Mouse (Mus musculus): ENCODE results near the gene Ceacam16.

Gene Ceacam16

DNA sequence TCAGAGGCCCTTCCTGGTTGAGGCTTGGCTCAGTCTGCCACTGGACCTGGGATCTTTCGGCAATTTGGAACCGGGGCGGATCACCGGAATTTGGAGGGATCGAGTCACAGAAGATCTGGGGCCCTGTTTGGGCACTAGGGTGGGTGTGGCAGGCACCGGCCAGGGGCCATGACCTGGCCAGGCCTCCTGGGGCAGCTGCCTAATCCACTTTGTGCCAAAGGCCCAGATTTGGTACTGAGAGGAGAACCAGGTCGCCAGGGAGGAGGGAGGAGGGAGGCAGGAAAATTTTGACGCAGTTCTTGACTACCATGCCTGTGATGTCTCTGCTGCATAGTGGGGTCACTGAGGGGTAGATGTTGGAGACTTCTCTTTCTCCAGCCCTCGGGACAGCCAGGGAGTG, at the start of gene Ceacam16:
Gene Ceacam16, minus strand, starts transcription at position 101 of the 400 bp plus-strand sequence.
- DNase-seq (ENCODE audit: low spot score in 2 of 2) = no peak

DNA sequence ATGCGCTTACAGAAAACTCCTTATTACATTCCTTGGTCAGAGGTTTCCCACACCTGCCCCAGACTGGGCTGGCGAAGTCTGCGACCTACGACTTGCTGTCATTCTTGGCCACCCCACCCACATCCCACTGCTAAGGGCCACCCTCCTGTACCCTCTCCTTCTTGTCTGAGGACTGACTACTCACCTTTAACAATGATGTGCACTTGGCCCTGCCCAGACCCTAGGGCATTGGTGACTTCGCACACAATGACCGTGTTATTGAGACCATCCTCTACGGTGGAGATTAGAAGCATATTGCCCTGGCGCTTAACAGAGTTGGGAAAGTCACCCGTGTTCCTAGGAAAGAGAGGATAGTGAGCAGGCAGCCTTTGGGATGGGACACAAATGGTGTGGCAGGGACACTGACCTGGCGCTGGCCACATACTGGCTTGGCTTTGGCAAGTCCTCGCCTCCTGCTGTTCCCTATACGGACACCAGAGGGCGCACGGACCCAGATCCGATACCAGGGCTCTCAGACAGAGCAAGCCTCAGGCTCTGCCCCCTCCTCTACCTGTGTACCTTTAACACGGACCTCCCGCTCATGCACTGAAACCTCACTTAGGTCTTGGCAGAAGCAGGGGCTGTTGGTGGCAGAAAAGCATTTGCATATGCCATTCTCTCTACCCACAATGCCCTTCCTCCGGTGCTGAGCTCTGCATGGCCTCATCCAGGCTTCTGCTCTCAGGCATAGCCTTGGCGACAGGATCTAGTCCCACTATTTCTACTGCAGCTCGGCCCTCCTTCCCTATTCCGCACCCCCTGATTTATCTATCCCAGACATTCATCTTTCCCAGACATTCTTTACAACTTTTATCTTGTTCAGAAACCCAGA, 49.6 kb upstream of the Ceacam16 start:
- DNase-seq (ENCODE audit: low spot score in 2 of 2) = peak; percentile 59 to 60

DNA sequence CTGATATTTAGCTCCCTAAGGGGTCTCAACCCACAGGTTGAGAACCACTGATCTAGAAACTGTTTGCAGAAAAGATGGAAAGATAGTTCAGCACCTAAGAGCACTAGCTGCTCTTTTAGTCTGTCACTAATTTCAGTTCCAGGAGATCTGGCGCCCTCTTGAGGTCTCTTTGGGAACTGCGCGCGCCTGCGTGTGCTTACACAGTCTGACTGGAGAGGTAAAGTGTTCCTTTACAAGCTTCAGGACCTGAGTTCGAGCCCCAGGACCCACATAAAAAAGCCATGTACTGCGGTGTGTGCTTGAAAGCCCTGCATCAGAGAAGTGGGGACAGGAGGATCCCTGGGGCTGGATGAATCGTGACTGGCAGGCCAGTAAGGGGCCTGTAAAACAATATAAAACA, 28.8 kb upstream of the Ceacam16 start:
- DNase-seq (ENCODE audit: low spot score in 2 of 2) = peak; percentile 50 to 59

DNA sequence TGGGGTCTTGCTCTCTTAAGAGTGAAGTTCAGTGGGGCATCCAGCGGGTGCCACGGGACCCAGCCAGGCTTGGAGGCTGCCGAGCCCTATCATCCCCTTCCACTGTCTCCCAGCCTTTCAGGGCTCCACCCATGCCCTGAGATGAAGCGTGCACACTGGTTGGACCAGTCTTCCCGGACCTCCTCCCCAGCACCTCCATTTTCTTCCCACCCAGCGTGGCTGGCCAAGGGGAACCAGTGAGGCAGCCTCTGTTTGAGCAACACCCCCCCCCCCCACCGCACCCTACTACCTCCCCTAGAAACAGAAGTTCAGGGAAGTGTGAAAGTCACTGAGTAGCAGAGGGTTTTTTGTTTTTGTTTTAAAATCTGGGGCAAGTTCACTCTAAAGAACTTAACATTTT, 26.8 kb upstream of the Ceacam16 start, which contains the start of gene Ceacam19:
Gene Ceacam19, minus strand, starts transcription at position 117 of the 400 bp plus-strand sequence.
- no peak for DNase-seq (ENCODE audit: low spot score in 2 of 2)

DNA sequence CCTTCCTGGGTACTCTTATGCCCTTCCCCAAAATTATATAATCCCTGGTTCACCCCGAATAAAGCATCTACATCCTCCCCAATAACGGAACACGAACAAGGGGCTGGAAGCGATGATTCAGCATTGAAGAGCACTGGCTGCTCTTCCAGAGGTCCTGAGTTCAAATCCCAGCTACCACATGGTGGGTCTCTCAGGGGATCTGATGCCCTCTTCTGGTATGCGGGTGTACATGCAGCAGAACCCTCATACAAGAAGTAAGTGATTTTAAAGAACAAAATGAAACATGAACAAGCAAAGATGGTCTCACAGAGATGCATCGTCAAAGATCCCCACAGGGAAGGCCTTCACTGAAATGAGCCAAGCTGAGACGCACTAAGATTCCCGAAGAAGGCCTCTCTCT, 19.7 kb upstream of the Ceacam16 start:
- DNase-seq (ENCODE audit: low spot score in 2 of 2) = no peak

DNA sequence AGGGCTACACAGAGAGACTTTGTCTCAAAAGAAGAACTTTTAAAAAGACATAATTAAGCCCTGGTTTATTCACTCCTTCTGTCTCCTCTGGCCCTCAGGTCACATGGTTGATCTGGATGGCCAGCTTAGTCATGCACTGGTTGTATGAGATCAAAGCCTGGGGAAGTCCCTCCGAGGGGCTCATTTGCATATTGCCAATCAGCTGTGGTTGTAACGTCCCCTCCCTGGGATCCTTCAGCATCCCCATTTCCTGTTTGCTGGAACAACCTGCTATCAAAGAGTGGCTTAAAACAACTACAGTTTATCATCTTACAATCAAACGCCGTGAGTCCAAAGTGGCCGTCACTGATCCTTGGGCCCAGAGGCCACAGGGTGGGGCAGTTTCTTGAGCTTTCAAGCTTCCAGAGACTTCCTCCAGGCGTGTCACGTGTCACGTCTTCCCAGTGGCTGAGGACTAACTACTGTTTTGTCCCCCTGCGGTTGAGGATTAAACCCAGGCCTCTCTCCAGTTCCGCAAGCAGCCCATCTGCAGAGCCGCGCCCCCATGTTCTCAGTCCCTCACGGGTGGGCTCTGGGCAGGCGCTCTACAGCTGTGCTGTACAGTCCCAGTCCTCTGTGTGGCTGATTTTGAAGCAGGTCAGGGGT, 15.8 kb upstream of the Ceacam16 start:
- DNase-seq (ENCODE audit: low spot score in 2 of 2) = peak; percentile 78 to 82

DNA sequence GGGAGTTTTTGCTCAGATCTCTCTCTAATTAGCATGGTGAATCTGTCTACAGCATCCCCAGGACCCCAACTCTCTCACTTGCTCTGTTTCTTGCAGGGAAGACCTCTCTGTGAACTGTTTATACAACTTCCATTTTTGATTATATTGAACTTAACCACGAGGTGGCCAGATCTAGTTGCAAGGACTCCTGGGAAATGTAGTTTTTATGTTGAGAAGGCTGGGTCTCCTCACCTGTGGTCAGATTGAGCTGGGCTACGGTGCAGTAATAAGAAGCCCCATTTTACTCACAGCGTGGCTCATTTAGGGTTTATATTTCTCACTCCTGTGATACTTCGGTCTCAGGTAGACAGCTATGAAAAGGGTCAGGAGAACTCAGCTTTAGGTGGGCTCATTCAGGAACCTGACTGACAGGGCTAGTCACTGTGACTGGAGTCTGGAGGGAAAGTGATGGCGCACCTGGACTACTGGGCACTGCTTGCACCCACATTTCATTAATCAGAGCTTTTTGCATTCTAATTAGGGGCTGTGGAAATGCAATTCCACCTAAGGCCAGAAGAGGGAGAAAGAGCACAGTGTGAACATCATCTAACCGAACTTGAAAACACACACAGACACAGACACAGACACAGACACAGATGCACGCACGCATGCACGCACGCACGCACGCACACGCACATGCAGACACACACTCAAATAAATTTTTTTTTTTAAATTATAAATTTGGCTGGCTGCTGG, 15.0 kb upstream of the Ceacam16 start:
- DNase-seq (ENCODE audit: low spot score in 2 of 2) = peak; percentile 53 to 68

DNA sequence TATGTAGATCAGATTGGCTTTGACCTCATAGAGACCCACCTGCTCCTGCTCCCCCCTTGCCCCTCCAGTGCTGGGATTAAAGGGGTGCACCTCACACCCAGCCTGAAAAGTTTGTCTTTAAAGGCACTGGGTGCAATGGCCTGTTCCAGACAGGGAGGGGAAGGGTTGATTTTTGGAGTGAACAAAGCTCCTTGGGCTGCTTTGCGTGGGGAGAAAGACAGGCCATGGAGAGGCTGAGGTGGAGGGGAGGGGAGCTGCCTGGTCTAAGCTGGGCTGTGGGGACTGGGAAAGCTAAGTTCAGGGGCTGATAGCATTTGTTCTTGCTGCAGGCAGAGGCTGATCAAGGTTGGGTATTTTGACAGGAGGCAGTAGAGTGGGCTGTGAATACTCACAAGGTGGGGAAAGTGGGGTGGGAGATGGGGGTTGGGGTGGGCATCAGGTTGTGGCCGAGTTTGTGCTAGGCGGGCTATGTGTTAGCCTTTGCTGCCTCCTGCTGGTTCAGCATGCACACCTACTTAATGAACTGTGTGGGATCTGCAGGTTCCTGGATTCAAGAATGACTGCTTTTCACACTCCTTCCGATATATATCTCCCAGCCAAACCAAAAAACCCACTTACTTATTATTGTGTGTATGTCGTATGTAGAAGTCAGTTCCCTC, 11.0 kb upstream of the Ceacam16 start:
- peak; percentile 60 to 65 for DNase-seq (ENCODE audit: low spot score in 2 of 2)

DNA sequence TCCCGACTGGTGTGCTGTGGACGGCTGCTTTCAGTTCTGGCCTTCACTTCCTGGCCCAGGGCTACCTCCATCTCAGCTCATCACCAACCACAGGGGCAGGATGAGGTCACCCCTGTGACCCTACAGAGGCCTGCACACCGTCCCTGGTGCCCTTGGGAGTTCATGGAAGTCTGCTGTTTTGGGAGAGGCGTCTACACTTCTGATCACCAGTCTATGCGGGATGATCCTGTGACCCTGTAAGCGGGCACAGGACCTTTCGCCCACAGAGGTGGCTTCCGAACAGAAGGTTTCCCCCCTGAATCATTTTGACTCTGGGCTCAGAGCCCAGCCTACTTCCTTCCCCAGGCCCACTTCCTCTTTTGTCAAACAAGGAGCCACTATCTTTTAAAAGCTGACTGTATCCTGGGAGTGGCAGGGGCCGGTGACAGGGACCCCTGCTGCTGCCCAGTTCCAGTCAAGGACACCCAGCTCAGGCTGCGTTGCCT, 10.1 kb upstream of the Ceacam16 start:
- DNase-seq (ENCODE audit: low spot score in 2 of 2) = peak; percentile 78 to 84

DNA sequence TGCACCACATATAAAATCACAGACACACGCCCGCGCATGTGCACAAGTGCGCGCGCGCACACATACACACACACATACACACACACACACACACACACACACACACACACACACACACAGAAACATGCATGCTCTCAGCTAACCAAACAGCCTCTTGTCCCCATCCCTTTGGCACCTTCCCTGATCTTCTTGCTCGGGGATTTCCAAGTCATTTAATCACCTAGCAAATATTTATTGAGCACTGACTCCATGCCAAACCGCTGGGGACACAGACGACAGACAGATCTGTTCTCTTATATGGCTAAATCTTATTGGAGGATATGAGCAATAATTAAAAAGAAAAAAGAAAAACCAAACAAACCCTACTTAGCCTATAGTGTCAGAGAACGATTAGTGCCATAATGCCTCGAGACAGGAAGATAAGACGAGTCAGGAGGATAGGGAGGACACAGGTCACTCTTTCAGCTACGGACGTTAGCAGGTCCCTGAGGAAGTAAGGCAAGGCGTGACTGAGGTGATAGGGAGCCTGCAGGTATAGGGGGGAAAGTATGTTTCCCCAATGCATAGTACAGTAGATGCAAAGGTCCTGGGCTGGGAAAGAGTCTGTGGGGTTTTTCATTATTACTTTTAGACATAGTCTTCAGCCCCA, 6.8 kb upstream of the Ceacam16 start:
- no peak for DNase-seq (ENCODE audit: low spot score in 2 of 2)

DNA sequence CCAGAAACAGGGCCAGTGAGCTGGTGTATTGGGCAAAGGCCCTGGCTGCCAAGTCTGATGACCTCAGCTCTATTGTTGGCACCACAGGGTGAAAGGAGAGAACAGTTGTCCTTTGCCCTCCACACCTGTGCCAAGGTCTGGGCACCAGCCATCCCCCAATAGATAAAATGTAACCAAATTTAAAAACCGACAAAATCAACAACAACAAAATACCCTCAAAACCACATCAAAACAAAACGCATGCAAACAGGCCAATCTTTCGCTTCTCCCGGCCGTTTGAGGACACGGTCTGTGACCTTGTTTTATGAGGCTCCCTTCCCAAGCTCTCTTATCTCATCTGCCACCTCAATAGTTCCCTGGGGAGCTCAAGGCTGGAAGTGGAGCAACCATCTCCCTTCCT, 5.4 kb upstream of the Ceacam16 start:
- no peak for DNase-seq (ENCODE audit: low spot score in 2 of 2)

DNA sequence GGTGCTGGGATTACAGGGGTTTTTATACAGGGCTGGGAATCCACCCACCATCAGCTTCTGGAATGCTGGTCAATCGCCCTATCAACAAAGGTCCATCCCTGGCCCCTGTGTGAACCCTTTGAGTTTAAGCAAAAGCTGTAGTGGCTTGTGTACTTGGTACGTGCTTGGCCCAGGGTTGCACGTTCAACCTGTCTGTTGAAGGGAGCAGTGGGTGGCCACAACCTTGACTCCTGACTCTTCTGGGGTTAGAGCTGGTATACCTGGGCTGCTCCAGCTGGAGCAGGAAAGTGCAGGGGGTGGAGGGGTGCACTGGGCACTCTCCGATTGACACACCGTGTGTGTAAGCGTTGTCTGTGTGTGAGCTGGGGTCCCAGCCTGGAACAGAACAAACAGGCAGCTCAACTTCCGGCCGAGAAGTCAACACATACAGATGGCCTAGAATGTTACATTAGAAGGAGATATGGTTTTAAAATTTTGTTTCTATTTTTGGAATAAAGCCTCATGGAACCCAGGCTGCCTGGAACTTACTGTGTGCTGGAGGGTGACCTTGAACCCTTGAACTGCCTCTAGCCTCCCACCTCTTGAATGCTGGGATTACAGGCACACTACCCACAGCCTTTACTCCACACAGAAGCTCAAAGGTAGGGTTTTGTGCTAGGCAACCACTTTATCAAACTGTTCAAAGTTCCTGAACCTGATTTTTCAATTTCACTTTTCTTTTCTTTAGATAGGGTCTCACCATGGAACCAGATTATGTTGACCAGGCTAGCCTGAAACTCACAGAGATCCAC, 4.3 kb upstream of the Ceacam16 start:
- no peak for DNase-seq (ENCODE audit: low spot score in 2 of 2)

DNA sequence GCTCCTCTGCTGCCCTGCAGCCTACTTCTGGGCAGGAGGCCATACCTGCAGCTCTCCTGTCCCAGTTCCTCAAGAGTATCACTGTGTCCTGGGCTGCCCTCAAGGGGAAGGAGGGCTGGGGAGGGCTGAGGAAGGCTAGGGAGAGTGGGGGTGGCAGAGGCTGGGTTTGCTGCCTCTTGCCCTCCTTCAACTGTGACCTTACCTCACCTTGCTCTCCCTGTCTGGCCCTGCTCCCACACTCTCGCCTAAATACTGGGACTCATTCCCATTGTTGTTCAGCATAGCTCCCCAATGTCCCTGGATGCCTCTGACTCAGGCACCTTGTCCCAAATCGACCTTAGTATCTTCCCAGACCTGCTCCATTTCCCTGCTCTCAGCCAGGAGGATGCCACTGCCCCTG, 3.1 kb upstream of the Ceacam16 start:
- no peak for DNase-seq (ENCODE audit: low spot score in 2 of 2)

DNA sequence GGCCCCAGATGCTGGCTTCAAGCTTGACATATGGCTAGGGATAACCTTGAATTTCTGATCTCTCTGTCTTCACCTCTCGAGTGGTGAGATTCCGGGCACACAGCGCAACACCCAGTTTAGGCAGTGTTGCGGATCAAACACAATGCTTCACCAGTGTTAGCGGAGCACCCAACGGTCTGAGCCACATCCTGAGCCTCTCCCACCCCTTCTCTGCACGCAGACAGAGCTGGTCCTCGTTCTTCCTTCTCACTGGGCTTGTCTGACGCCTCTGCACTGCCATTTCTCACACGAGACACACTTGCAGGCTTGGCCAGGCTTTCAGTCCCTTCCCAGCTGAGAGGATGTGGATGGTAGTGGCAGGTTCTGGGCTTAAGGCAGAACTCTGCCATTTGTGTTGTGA, 1.4 kb downstream of the Ceacam16 start:
- no peak for DNase-seq (ENCODE audit: low spot score in 2 of 2)

DNA sequence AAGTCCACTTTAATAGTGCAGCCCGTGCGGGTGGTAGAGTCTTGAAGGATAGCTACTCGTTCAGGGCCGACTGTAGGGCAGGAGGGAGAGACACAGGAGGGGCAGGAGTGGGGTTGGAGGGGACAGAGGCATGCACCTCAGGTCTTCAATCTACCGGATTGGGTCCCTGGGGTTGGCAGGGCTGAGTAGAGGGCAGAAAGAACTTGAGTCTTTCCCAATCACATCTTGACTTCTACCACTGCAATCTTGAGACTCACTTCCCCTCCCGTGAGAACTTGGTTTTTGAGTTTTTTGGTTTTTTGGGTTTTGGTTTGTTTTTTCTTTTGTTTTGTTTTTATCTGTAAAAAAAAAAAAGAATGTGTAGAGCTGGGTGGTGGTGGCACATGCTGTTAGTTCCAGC, 4.8 kb downstream of the Ceacam16 start:
- DNase-seq (ENCODE audit: low spot score in 2 of 2) = no peak

DNA sequence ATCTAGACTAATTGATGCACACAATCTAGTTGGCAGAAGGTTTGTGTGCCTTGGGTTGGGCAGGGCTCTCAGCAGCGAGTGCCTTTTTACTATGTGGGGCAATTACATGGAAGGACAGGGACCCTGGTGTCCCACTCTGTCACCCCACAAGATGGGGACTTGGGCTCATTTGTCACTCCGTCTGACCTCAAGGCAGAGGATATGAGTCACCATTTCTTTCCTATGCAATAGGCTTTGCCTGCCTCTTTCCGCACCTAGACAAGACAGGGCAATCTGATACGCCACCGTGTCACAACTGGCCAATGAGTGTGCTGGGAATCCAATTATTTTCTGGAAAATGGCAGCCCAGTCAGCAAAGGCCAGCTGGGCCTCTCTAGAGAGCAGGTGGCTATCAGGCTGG, 5.4 kb downstream of the Ceacam16 start:
- DNase-seq (ENCODE audit: low spot score in 2 of 2) = no peak

DNA sequence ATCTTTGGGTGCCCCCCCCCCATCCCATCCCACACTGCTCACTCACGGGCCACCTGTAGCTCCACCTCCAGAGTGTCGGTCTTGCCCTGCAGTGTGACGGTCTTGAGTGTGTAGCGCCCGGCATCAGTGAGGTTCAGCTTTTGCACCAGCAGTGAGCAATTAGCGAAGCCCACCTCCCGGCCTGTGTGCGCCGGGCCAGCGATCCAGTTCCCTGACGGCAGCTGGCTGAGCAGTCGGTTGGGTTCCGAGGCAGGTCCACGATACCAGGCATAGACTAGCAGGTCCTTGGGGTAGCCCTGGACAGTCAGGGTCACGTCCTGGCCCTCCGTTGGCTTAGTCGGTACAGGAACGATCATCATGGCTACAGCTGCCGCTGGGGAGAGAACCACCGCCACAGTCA, 7.6 kb downstream of the Ceacam16 start:
- DNase-seq (ENCODE audit: low spot score in 2 of 2) = no peak

DNA sequence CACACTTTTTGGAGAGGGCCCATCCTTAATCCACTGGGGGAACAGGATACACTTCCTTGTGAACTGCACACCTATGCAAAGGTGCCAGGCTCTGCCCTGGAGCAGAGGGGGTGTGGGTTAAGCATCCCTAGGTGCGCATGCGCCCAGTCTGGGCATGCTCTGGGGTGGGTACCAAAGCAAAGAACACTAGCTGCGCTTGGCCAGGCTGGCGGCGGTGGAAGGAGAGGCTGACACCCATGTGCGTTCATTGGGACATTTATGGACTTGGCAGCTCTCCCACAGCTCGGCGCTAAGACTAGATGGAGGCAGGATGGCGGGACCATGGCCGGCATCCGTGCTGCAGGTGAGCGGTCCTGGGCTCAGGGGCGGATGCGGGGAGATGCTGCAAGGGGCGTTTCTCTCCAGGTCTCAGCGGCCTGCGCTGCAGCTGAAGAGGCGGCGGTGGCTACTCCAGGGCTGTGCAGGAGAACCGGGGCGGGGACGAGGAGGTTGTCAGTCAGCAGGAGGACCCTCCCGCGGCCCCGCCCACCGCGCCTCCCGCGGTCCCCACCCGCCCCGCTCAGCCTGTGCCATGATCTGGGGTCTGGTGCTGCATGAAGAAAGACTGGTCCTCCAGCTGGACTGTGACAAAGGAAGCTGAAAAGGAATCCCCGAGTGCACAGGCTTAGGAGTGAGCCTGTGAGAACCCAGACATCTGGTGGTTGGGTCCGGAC, 9.1 kb downstream of the Ceacam16 start, which contains the start of gene Gm19345:
Gene Gm19345, plus strand, starts transcription at position 146 of the 713 bp plus-strand sequence.
- no peak for DNase-seq (ENCODE audit: low spot score in 2 of 2)

DNA sequence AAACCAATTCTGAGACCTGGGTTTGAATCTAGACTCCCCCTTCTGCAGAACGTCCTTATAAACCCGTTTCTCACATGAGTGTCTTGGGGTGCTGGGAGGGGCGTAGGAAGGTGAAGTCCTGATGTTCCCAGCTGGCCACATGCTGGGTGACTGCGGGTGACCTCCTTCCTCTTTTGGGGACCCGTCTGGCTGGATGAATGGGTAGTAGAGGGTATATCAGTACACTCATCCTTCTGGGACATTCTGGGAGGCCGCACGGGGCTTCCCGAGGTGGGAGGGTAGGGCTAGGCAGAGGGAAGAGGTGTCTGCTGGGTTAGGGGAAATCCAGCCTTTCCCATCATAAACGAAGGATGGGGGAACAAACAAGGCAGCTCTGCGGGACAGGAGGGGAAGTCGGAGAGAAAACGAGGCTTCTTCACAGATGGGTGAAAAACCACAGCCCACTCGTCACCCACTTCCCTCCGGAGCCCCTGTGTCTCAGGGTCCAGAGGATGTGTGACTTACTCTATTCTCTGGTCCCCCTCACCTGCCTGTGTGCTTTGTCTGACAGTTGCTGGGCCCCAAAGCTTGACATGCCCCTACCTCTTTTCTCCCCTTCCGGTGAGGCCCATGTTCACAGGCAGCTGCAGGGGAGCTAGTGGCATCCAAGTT, 16.5 kb downstream of the Ceacam16 start:
- DNase-seq (ENCODE audit: low spot score in 2 of 2) = peak; percentile 75 to 77

All from spleen, postnatal 36 days (tissue).